Mouse (Mus musculus) liver, adult 2 months (tissue): ENCODE data around the gene Pim2.

ENCODE experiments used
- CTCF ChIP-seq: fragments of 200-500 bp; IDR thresholded peaks from 2 replicates; pipeline ENCODE4 v1.5.1; 2011; ENCODE audit warnings: low read depth, low read length, control low read depth
- POLR2A ChIP-seq: fragments of 200-500 bp; IDR thresholded peaks from 2 replicates; pipeline ENCODE4 v1.6.1; 2011; ENCODE audit warnings: low read length, control low read depth; ENCODE audit not compliant: insufficient read depth; ENCODE audit errors: extremely low read depth

- TF ChIP-seq CTCF (no peak), POLR2A (no peak)
Observed at GRCm38 (mm10) chrX:7878495-7878894, 433 bp downstream of the Pim2 start.
